Mouse (Mus musculus): ENCODE measurements around the gene Vps52.
"Not testable (repeated sequence)": the region's sequence is repeated elsewhere in the genome, so short reads cannot be mapped to it uniquely, and the experiment has no call there.

Gene Vps52

GRCm38 (mm10) chr17:33965846-33966550 is 10.4 kb downstream of the Vps52 start:
- no peak for DNase-seq (ENCODE audit: low spot score)

- peak; percentile 91 for DNase-seq (ENCODE audit: low spot score)
Measured at GRCm38 (mm10) chr17:33968489-33968888, 12.9 kb downstream of the Vps52 start.

GRCm38 (mm10) chr17:33968927-33969326 is 13.3 kb downstream of the Vps52 start:
- DNase-seq (ENCODE audit: low spot score): peak; percentile 58

GRCm38 (mm10) chr17:33969394-33969793 is 13.8 kb downstream of the Vps52 start:
- no peak for DNase-seq (ENCODE audit: low spot score)

GRCm38 (mm10) chr17:33972691-33973090 is 17.1 kb downstream of the Vps52 start:
- peak; percentile 75 for DNase-seq (ENCODE audit: low spot score)

GRCm38 (mm10) chr17:33973572-33973971 is 18.0 kb downstream of the Vps52 start:
- DNase-seq (ENCODE audit: low spot score): no peak

GRCm38 (mm10) chr17:33977861-33978557 is 22.4 kb downstream of the Vps52 start:
- DNase-seq (ENCODE audit: low spot score): peak; percentile 31

GRCm38 (mm10) chr17:33978631-33979031 is 23.0 kb downstream of the Vps52 start:
- peak; percentile 97 for DNase-seq (ENCODE audit: low spot score)

GRCm38 (mm10) chr17:33979512-33980050 is 24.0 kb downstream of the Vps52 start:
- DNase-seq (ENCODE audit: low spot score): no peak

- no peak for DNase-seq (ENCODE audit: low spot score)
Measured at GRCm38 (mm10) chr17:33980181-33981035, 24.8 kb downstream of the Vps52 start.

GRCm38 (mm10) chr17:33981192-33981909 is 25.7 kb downstream of the Vps52 start:
- DNase-seq (ENCODE audit: low spot score): peak; percentile 79

GRCm38 (mm10) chr17:33982136-33982535 is 26.5 kb downstream of the Vps52 start:
- DNase-seq (ENCODE audit: low spot score): not testable (repeated sequence)

- peak; percentile 78 for DNase-seq (ENCODE audit: low spot score)
Measured at GRCm38 (mm10) chr17:33991788-33992664, 36.4 kb downstream of the Vps52 start.

- no peak for DNase-seq (ENCODE audit: low spot score)
Measured at GRCm38 (mm10) chr17:33994959-33995358, 39.3 kb downstream of the Vps52 start.

- no peak for DNase-seq (ENCODE audit: low spot score)
Measured at GRCm38 (mm10) chr17:33995651-33996050, 40.0 kb downstream of the Vps52 start.

GRCm38 (mm10) chr17:33997025-33997424 is 41.4 kb downstream of the Vps52 start:
- not testable (repeated sequence) for DNase-seq (ENCODE audit: low spot score)

GRCm38 (mm10) chr17:33998697-33999096 is 43.1 kb downstream of the Vps52 start:
- peak; percentile 25 for DNase-seq (ENCODE audit: low spot score)

- DNase-seq (ENCODE audit: low spot score): peak; percentile 48
Measured at GRCm38 (mm10) chr17:33999341-34000149, 43.9 kb downstream of the Vps52 start.

- peak; percentile 94 for DNase-seq (ENCODE audit: low spot score)
Measured at GRCm38 (mm10) chr17:34000150-34000537, 44.5 kb downstream of the Vps52 start, which contains the start of gene H2-K1. TSS of gene H2-K1 (minus strand) at chr17:34000347.

GRCm38 (mm10) chr17:34000796-34001195 is 45.2 kb downstream of the Vps52 start:
- not testable (repeated sequence) for DNase-seq (ENCODE audit: low spot score)
